Mouse (Mus musculus): ENCODE results near the gene Rpl27a. TPM values are rescaled to one million over a fixed set of nuclear protein-coding genes. Genes with fewer than 3 reads are reported as not detected.

Gene Rpl27a
- total RNA-seq (2017), result 984 and 1,102 TPM in 2 replicates

DNA sequence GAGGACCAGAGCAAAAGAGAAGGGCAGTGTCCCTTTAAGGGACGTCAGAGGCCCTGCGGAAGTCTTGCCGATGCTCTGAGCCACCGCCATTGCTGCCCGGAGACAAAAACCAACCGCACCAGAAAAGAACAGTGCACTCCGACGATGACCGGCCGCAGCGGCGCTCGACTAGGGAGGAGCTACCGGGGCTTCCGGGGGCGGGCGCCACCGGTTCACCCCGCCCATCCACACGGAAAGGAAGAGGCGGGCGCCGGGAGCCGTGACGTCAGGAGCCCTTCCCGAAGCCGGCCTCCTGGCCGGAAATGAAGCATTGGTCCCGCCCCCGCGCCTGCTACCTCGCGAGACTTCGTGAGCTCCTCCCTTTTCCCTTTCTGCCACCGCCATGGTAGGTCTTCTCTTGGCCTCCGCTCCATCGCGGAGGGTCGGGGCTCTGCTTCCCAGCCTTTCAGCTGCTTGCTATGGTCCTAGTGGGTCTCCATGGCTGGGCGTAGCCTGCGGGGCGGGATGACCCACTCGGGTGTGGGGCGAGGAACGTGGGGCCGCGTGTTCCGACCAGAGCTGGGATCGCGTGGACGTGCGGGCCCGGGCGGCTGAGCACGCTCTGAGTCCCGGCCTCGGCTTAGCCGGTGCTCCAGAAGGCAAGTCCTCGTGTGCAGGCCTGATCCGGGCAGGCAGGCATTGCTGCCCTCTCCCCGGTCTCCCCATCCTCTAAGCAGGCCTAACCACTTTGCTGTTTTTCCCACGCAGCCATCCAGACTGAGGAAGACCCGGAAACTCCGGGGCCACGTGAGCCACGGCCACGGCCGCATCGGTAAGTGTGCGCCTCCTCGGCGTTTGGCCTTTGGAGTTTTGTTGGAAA is at the start of gene Rpl27a:
Gene Rpl27a, plus strand, starts transcription at position 310 of the 859 bp plus-strand sequence.
- peak; percentile 88 to 91 for ATAC-seq (replicated peaks in 1 of 2; ENCODE audit: insufficient read depth in 1 of 2, low FRiP score in 2 of 2, low TSS enrichment in 1 of 2, low read depth in 1 of 2, poor library complexity in 2 of 2, severe bottlenecking in 2 of 2)

DNA sequence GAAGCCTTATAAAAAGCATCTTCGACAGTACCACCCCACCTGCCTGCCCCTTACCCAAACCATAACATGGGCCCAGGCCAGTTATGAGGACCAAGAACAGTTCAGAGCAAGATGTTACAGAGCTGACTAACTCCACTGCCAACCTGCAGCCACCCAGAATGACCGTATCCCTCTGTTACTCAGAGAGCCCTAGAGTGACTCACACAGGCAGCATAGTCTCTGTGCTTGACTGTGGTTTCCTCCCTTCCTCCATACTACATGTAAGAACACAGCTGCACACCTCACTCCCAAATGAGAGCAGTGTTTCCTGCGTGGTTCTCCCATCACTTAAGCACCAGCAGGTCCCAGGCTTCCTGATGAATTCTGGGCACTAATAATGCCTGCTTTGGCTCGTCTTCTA is 48.2 kb upstream of the Rpl27a start:
- ATAC-seq (replicated peaks in 1 of 2; ENCODE audit: insufficient read depth in 1 of 2, low FRiP score in 2 of 2, low TSS enrichment in 1 of 2, low read depth in 1 of 2, poor library complexity in 2 of 2, severe bottlenecking in 2 of 2), result no peak

DNA sequence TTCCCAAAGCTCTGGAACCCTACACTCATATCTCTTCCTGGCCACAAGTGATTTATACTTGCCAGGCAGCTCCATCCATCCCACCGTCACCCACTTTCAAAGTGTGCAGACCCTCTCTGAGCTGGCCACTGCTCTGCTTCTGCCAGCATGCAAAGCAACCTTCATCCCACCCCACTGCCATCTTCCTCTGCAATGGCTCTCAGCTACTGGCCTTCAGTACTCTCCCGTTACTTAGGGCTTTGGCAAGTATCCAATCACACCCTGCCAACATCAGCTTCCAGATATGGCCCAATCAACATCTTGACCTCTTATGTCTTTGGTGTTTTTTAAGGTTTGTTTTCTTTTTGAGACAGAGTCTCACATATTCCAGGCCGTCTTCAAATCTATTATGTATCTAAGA is 41.0 kb upstream of the Rpl27a start:
- no peak for ATAC-seq (replicated peaks in 1 of 2; ENCODE audit: insufficient read depth in 1 of 2, low FRiP score in 2 of 2, low TSS enrichment in 1 of 2, low read depth in 1 of 2, poor library complexity in 2 of 2, severe bottlenecking in 2 of 2)

DNA sequence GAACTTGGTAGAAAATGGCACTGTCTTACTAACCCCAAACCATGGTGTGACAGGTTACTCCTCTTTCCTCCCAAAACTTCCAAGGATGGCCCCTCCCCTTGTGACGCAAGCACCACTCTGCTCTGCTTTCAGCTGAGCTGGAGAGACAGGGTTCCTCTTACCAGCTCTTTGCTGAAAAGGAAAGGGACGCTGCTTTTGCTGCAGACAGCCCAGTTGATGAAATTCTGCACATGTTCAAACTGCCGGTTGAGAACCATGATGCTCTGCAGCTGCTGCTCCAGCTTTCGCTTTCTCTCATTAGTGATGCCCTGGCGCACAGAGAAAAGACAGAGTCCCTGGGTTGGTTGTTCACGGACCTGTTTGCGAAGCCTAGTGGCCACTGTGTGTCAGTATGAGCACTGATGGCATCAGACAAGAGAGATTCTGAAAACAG is 38.2 kb upstream of the Rpl27a start:
- 0 out of 4 replicates have a peak, but pooled peaks have one; percentile 30 to 31 for ATAC-seq (replicated peaks in 1 of 2; ENCODE audit: insufficient read depth in 1 of 2, low FRiP score in 2 of 2, low TSS enrichment in 1 of 2, low read depth in 1 of 2, poor library complexity in 2 of 2, severe bottlenecking in 2 of 2)

DNA sequence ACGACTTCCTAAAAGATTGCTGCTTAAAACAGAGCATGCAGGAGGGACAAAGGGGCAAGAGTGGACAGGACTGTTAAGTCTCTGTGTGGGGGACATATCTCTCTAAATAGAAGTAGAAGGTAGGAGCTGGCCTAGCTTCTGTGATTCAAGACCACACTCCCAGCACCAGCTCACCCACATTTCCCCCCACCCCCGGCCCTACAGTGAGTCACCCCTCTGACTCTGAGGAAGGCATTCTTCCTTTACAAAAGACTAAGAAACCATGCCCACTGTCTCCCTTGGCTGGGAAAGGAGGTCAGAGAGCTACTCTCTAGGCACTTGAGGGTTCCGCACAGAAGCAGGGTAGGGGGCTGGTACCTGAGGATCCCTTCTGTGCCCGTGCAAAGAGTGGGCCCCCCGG is 34.7 kb upstream of the Rpl27a start:
- no peak for ATAC-seq (replicated peaks in 1 of 2; ENCODE audit: insufficient read depth in 1 of 2, low FRiP score in 2 of 2, low TSS enrichment in 1 of 2, low read depth in 1 of 2, poor library complexity in 2 of 2, severe bottlenecking in 2 of 2)

DNA sequence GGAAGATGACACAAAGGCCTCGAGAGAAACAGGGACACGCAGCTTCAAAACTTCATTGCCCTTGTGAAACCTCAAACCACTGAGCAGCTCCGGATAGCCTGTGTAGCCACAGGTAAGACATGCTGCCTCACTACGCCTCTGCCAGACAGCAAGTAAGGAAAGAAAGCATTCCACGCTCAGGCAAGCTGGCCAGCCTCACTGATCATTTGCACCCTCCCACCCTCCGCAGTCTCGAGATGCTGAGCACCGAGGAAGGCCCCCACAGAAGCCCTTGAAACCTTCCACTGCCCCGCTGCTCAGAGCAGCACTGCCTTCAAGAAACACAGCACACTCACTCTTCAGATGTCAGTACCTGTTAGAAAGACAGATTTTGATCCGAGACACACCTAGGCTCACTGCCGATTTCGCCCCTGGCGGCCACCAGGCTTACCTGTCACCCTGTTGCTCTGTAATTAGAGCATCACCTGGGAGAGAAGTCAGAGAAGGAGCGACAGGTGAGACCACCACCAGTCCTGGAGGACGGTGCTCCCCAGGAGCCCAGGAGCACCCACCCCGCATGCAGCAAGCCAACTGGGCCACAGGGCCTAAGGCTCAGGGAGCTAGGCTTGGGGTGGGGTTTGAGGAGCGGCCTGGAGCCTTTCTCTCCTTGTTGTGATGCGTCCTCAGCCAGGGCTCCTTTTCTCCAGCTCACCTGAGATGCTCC is 26.2 kb upstream of the Rpl27a start:
- no peak for ATAC-seq (replicated peaks in 1 of 2; ENCODE audit: insufficient read depth in 1 of 2, low FRiP score in 2 of 2, low TSS enrichment in 1 of 2, low read depth in 1 of 2, poor library complexity in 2 of 2, severe bottlenecking in 2 of 2)

DNA sequence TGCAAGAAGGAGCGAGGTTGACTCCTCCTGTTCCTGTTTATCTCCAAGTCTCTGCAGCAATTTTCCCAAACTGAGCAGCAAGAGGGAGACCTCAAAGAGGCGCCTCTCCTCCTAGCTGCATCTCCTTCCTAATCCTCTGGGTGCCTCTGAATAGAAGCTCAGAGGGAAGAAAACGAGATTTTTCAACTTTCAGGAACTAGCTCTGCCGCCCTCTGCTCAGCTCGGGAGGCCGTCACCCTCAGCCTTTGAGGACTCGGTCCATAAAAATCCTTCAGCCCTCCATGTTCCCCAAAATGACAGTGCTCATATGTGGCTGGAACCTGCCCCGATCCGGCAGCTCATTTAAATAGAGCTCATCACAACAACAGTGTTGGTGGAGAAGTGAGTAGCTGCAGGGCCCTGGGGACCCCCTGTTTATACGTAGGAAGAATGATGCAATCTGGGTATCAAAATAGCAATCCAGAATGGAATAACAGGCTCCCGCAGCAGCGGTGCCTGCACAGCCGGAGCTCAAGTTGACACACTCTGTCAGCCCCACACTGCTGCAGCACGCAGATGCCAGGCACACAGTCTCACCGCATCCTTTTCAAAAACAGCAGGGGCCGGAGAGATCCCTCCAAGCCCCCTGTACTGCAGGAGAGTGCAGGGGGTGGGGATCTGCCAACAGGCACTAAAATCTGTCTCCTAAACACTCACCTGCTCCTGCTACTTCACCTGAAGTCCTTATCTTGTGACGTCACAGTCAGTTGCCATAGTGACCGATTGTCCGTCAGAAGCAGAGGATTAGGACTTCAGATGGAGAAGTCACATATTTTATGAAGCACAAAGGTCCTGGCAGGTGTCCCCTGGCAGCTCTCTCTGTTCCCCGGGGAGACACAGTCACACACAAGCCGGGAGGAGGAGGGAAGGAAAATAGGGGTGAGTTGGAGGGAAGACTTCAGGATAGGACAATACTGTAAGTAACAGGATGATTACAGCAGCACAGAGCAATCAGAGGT is 25.3 kb upstream of the Rpl27a start:
- ATAC-seq (replicated peaks in 1 of 2; ENCODE audit: insufficient read depth in 1 of 2, low FRiP score in 2 of 2, low TSS enrichment in 1 of 2, low read depth in 1 of 2, poor library complexity in 2 of 2, severe bottlenecking in 2 of 2), result no peak

DNA sequence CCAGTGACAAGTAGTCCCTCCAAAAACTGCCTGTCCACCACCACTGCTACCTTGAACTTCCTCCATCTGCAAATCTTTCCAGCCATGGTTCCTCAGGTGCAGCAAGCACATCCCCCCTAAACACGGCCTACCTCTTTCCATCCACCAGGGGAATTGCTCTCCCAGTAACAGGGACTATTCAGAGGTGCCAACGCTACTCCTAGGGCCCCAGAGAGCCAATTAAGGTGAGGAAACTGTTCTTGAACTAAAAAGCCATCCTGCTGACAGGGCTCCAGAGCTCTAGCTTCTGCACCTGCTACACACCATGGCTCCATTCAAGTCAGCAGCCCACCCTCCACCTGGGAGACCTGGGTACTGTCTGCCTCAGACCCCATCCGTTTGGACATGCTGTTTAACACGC is 21.4 kb upstream of the Rpl27a start:
- no peak for ATAC-seq (replicated peaks in 1 of 2; ENCODE audit: insufficient read depth in 1 of 2, low FRiP score in 2 of 2, low TSS enrichment in 1 of 2, low read depth in 1 of 2, poor library complexity in 2 of 2, severe bottlenecking in 2 of 2)

DNA sequence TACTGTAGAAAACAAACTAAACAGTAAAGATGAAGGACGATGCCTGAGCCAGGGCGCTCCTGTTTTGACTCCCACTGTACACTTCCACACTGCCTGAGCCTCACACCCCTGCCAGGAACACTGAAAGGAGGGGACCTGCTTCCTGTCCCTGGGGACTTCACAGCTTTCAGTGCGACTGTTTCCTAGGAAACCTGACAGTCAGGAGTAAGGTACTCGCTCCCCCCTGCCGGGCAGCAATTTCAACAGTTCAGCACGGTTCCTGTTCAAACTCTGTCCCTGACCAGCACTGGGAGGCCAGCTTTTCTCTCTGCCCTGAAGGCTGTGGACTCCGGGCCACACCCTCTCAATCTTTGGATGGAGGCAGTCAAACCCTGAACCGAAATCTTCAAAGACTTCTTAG is 11.8 kb upstream of the Rpl27a start:
- ATAC-seq (replicated peaks in 1 of 2; ENCODE audit: insufficient read depth in 1 of 2, low FRiP score in 2 of 2, low TSS enrichment in 1 of 2, low read depth in 1 of 2, poor library complexity in 2 of 2, severe bottlenecking in 2 of 2), result no peak; a peak in 1 of 4 replicates

DNA sequence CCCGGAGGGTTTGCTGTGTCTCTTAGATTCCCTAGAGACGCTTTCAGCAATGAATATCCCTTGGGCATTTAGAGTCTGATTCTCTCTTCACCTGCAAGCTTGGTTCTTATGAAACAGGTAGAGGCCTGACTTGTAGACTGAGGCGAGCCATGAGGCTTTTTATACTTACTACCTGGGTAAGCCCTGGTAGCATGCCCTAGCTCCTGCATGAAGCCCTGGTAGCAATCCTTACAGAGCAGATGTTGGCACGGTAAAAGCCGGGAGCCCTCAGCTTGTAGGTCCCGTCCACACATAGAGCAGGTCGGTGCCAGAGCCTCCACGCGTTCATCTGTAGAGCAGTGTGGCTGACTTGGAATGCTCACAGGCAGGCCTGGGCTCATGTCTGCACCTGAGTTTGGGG is 11.4 kb upstream of the Rpl27a start:
- ATAC-seq (replicated peaks in 1 of 2; ENCODE audit: insufficient read depth in 1 of 2, low FRiP score in 2 of 2, low TSS enrichment in 1 of 2, low read depth in 1 of 2, poor library complexity in 2 of 2, severe bottlenecking in 2 of 2), result no peak

DNA sequence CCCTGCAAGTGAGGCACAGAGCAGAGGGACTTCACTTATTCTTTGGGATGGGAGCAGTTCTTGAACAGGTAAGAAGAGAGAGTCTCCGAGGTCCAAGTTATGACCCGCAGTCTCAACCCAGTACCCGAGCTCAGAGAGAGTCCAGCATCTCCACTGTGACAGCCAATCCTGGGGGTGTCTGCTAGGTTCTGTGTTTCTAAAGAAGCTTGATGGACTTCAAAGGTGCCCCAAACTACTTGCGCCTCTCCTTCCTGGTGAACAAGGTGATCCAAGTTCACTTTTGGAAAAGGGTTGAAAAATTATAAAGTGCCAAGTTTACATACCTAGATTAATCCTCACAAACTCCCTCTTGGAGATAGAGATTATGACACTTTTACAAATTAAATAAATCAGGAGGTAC is 10.9 kb upstream of the Rpl27a start, which contains the start of gene Trim66:
Gene Trim66, minus strand, starts transcription at position 101 of the 400 bp plus-strand sequence.
- ATAC-seq (replicated peaks in 1 of 2; ENCODE audit: insufficient read depth in 1 of 2, low FRiP score in 2 of 2, low TSS enrichment in 1 of 2, low read depth in 1 of 2, poor library complexity in 2 of 2, severe bottlenecking in 2 of 2), result no peak

DNA sequence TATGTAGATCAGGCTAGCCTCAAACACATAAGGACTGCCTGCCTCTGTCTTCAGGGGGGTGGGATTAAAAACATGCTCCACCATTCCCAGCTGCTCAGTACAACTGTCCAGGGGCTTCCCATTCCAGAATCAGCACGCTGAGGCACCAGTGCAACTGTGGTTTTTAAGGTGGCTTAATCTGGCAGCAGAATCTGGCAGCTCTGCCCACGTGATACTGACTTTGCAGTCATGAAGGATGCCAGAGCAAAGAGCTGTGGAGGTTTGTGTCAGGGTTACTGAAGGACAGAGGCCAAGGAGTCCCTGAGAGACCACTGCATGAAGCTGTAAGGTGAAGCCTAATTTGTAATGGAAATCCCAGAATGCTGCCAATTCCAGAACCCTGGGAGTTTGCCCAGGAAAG is 8.1 kb upstream of the Rpl27a start:
- peak in 1 of 2 experiments; percentile 40; a peak in 1 of 4 replicates for ATAC-seq (replicated peaks in 1 of 2; ENCODE audit: insufficient read depth in 1 of 2, low FRiP score in 2 of 2, low TSS enrichment in 1 of 2, low read depth in 1 of 2, poor library complexity in 2 of 2, severe bottlenecking in 2 of 2)

DNA sequence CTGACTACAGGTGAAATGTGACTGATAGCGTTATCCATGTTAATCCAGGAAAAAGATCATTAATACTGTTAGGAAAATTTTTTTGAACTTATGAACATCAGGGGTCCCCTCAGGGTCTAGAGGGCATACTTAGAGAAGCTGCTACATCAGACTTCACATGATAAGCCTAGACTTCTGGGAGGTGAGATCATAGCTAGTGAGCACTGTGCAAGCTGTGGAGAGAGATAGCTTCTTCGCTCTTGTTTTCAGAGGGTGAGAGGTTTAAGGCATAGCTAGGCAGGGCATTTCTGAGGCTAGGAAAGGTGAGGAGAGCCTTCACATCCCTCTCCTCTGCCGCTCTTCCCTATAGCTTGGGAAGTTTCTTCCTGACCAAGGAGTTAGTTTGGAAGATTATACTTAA is 7.1 kb upstream of the Rpl27a start:
- ATAC-seq (replicated peaks in 1 of 2; ENCODE audit: insufficient read depth in 1 of 2, low FRiP score in 2 of 2, low TSS enrichment in 1 of 2, low read depth in 1 of 2, poor library complexity in 2 of 2, severe bottlenecking in 2 of 2), result no peak

DNA sequence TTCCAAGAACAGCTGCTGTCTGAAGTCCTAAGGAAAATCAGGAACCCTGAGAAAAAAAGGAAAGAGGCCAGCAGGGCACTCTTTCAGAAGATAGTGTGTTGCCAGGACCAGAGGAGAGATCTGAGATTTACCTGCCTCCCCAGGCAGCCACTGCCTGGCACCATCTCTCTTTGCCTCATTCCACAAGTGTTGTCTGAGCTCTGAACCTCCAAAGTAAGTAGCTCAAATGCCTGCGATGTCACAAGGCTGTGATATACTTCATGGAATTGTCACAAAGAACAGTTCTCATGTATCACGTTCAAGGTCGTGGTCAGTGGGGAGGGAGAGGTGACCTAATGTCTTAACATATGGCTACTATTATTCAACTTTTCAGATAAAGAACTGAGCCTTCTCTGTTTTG is 2.4 kb upstream of the Rpl27a start:
- no peak for ATAC-seq (replicated peaks in 1 of 2; ENCODE audit: insufficient read depth in 1 of 2, low FRiP score in 2 of 2, low TSS enrichment in 1 of 2, low read depth in 1 of 2, poor library complexity in 2 of 2, severe bottlenecking in 2 of 2)

DNA sequence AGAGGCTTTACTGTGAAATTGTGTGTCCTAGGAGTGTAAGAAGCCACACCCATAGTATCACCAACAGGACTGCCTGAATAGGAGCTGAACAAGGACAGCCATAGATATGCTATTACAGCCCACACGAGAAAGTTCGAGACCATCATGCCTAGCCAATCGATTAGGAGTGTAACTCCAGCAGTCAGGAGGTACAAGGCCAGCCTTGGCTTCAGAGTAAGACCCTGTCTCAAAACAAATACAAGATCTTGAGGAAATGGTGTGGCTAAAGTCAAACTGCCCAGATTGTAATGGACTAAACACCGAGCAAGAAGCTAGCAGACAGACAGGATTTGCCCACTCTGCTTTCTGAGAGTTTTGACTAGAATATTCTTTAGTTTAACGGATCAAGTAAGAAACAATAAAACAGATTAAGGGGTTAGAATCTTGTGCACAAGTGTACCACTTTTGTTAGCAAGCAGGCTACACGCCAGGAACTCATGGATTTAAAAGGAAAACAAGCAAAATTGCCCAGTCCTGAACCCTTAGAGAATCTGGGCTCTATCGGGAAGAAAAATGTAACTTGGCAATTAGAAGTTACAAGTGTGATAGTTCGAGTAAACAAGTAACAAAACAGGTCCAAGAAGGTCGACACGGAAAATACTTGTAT is 788 bp upstream of the Rpl27a start:
- no peak for ATAC-seq (replicated peaks in 1 of 2; ENCODE audit: insufficient read depth in 1 of 2, low FRiP score in 2 of 2, low TSS enrichment in 1 of 2, low read depth in 1 of 2, poor library complexity in 2 of 2, severe bottlenecking in 2 of 2)

DNA sequence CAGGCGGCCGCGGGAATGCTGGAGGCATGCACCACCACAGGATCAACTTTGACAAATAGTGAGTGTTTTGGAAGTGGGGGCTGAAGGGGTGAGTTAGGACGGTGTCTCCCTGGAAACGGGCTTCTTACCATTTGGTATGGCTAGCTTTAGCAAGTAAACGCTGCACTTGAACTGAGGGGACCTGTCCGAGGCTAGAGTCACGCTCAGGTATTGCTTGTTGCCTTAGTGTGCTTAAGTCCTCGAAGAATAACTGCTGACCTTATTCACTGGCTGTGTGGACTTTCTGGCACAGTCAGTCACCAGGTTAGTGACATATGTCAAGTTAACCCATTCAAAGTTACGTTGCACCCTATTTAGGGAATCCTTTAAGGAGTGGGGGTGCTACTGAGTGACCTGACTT is 989 bp downstream of the Rpl27a start:
- no peak for ATAC-seq (replicated peaks in 1 of 2; ENCODE audit: insufficient read depth in 1 of 2, low FRiP score in 2 of 2, low TSS enrichment in 1 of 2, low read depth in 1 of 2, poor library complexity in 2 of 2, severe bottlenecking in 2 of 2)

DNA sequence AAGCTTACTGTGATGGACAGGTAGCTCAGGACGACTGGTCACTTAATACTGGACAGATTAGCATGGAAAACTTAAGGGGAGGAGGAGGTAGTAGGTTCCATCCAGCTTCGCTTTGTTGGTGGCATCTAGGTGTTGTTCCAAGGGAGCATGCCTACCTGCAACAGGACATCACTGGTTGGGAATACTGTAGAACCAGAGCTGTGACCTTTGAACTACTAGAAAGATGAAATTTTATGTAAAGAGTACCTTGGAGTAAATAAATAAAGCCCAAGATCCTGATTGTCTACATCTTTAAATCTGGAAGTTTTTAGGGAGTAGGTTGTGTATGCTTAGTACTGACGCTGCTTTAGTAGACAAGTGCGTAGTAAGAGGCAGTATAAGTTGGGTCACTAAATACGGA is 3.1 kb downstream of the Rpl27a start:
- no peak for ATAC-seq (replicated peaks in 1 of 2; ENCODE audit: insufficient read depth in 1 of 2, low FRiP score in 2 of 2, low TSS enrichment in 1 of 2, low read depth in 1 of 2, poor library complexity in 2 of 2, severe bottlenecking in 2 of 2)
